Mouse (Mus musculus) forebrain, embryonic 14.5 days (tissue): Measurements from ENCODE around the gene Twnk. TPM values are rescaled to one million over a fixed set of nuclear protein-coding genes. Genes with fewer than 3 reads are reported as not detected.
"Not testable (repeated sequence)": the region's sequence is repeated elsewhere in the genome, so short reads cannot be mapped to it uniquely, and the experiment has no call there.

Experiments
- ATAC-seq: fragments of 200-750 bp; cut with Nextera tagmentation; 2 replicates; pipeline ENCODE4 v1.8.0; 2017; ENCODE audit warnings: mild to moderate bottlenecking, moderate library complexity
- DNase-seq: peaks from one replicate; pipeline ENCODE4 v3.0.0-alpha.2; 2015; ENCODE audit warnings: low spot score
- H3K27ac ChIP-seq: fragments of 300-500 bp; sonication (generic); 2 replicates; pipeline ENCODE4 v1.5.1; 2014; ENCODE audit warnings: low read depth, mild to moderate bottlenecking, control low read depth, low read length, moderate library complexity
- H3K27me3 ChIP-seq: fragments of 300-500 bp; sonication (generic); replicated peaks from 2 replicates; pipeline ENCODE4 v1.6.1; 2014; ENCODE audit warnings: low read length, control low read depth, mixed read lengths; ENCODE audit not compliant: control insufficient read depth, insufficient read depth
- H3K36me3 ChIP-seq: fragments of 300-500 bp; sonication (generic); 2 replicates; pipeline ENCODE4 v1.6.1; 2014; ENCODE audit warnings: low read length, control low read depth; ENCODE audit not compliant: control insufficient read depth, insufficient read depth
- H3K4me1 ChIP-seq: fragments of 300-500 bp; sonication (generic); 2 replicates; pipeline ENCODE4 v1.6.1; 2014; ENCODE audit warnings: antibody characterized with exemption, low read length, control low read depth; ENCODE audit not compliant: control insufficient read depth, insufficient read depth
- H3K4me2 ChIP-seq: fragments of 300-500 bp; sonication (generic); 2 replicates; pipeline ENCODE4 v1.6.1; 2014; ENCODE audit warnings: mild to moderate bottlenecking, control low read depth, low read length
- H3K4me3 ChIP-seq: fragments of 300-500 bp; sonication (generic); 2 replicates; pipeline ENCODE4 v1.5.1; 2014; ENCODE audit warnings: low read depth, low read length, control low read depth
- H3K9ac ChIP-seq: fragments of 300-500 bp; sonication (generic); 2 replicates; pipeline ENCODE4 v1.6.1; 2014; ENCODE audit warnings: mild to moderate bottlenecking, low read length, control low read depth, moderate library complexity
- H3K9me3 ChIP-seq: fragments of 300-500 bp; sonication (generic); replicated peaks from 2 replicates; pipeline ENCODE4 v1.6.1; 2016; ENCODE audit warnings: low read length, control low read depth, mixed read lengths; ENCODE audit not compliant: control insufficient read depth
- WGBS: fragments of 180-500 bp; shearing (Covaris S2); extraction: QIAGEN DNeasy Blood & Tissue Kit; methylation state at CpG from one replicate; pipeline ENCODE4 v1.1.7; 2014; 5-methylcytosine and 5-hydroxymethylcytosine counted together
- polyA plus RNA-seq: library from polyadenylated mRNA; unstranded; fragments of >200 nt; fragmentation: Nextera tagmentation; extraction: Ambion mirVana; gene quantifications from 2 replicates; pipeline ENCODE4 v1.2.1, GENCODE M21; 2014

Gene Twnk
- polyA plus RNA-seq, 1 experiment from 2014 or later, result 10.6 TPM

- WGBS, result 48% methylated on average over 17 of the region's 17 CpGs
- H3K4me1 ChIP-seq, result no peaks in the 10 kb centered on the region
- no peaks in the 10 kb centered on the region for H3K9me3 ChIP-seq
- H3K27me3 ChIP-seq, result no peaks in the 10 kb centered on the region
- H3K4me2 ChIP-seq, result no peak overlapping the region
- no peak overlapping the region for H3K27ac ChIP-seq
- peak; percentile 38 for DNase-seq
- ATAC-seq, result no peak
- no peak overlapping the region for H3K9ac ChIP-seq
- no peak overlapping the region for H3K4me3 ChIP-seq
- H3K36me3 ChIP-seq, result peaks cover 11% of the 10 kb centered on the region; the same call in 1 of the 2 replicates
These were observed 27.3 kb downstream of the Twnk start for GRCm38 (mm10) chr19:45032570-45033332.

GRCm38 (mm10) chr19:45036867-45037266 is 31.4 kb downstream of the Twnk start:
- no peaks in the 10 kb centered on the region for H3K36me3 ChIP-seq
- ATAC-seq (no peak), DNase-seq (no peak)
- H3K4me3 ChIP-seq, result no peak overlapping the region
- no peaks in the 10 kb centered on the region for H3K9me3 ChIP-seq
- no peak overlapping the region for H3K9ac ChIP-seq
- H3K4me2 ChIP-seq, result no peak overlapping the region
- 33% methylated on average over 16 of the region's 16 CpGs for WGBS
- H3K4me1 ChIP-seq, result no peaks in the 10 kb centered on the region
- H3K27me3 ChIP-seq, result no peaks in the 10 kb centered on the region
- no peak overlapping the region for H3K27ac ChIP-seq

GRCm38 (mm10) chr19:45038198-45038597 is 32.7 kb downstream of the Twnk start:
- 90% methylated on average over 7 of the region's 7 CpGs for WGBS
- not testable (repeated sequence) for ATAC-seq

GRCm38 (mm10) chr19:45040214-45040613 is 34.8 kb downstream of the Twnk start:
- WGBS, result 56% methylated on average over 13 of the region's 13 CpGs
- peaks cover 1% of the 10 kb centered on the region; the same call in 1 of the 2 replicates for H3K27me3 ChIP-seq
- H3K27ac ChIP-seq, result no peak overlapping the region
- no peaks in the 10 kb centered on the region for H3K36me3 ChIP-seq
- no peak for ATAC-seq
- H3K9ac ChIP-seq, result no peak overlapping the region
- H3K4me1 ChIP-seq, result no peaks in the 10 kb centered on the region
- no peak for DNase-seq
- H3K4me3 ChIP-seq, result no peak overlapping the region
- no peak overlapping the region for H3K4me2 ChIP-seq
- H3K9me3 ChIP-seq, result no peaks in the 10 kb centered on the region

More at GRCm38 (mm10) chr19:45038198-45038597, 32.7 kb downstream of the Twnk start:
- not testable (repeated sequence) for H3K27ac ChIP-seq, H3K4me2 ChIP-seq, H3K4me3 ChIP-seq, H3K36me3 ChIP-seq, H3K4me1 ChIP-seq, H3K27me3 ChIP-seq, DNase-seq, H3K9me3 ChIP-seq, H3K9ac ChIP-seq

GRCm38 (mm10) chr19:45044389-45044927 is 39.0 kb downstream of the Twnk start:
- peaks cover 24% of the 10 kb centered on the region for H3K4me1 ChIP-seq
- no peak for ATAC-seq
- H3K4me3 ChIP-seq, result no peak overlapping the region
- WGBS, result 65% methylated on average over 11 of the region's 11 CpGs
- H3K27me3 ChIP-seq, result peaks cover 6% of the 10 kb centered on the region; the same call in 1 of the 2 replicates
- no peaks in the 10 kb centered on the region for H3K9me3 ChIP-seq
- no peak overlapping the region for H3K27ac ChIP-seq
- no peak overlapping the region for H3K4me2 ChIP-seq
- 0 out of 2 replicates have a peak, but pooled peaks cover 4% of the 10 kb centered on the region for H3K36me3 ChIP-seq
- no peak for DNase-seq
- no peak overlapping the region for H3K9ac ChIP-seq

- Histone ChIP-seq H3K4me2 (no peak overlapping the region), H3K27ac (no peak overlapping the region), H3K4me1 (peaks cover 28% of the 10 kb centered on the region), H3K9me3 (no peaks in the 10 kb centered on the region), H3K27me3 (peaks cover 6% of the 10 kb centered on the region; the same call in 1 of the 2 replicates), H3K36me3 (peaks cover 10% of the 10 kb centered on the region; the same call in 1 of the 2 replicates), H3K4me3 (no peak overlapping the region), H3K9ac (no peak overlapping the region)
- WGBS, result 56% methylated on average over 15 of the region's 15 CpGs
- ATAC-seq (no peak), DNase-seq (no peak)
These were observed 39.8 kb downstream of the Twnk start for GRCm38 (mm10) chr19:45045236-45045635.

- no peak for DNase-seq
- peaks cover 14% of the 10 kb centered on the region; the same call in 1 of the 2 replicates for H3K36me3 ChIP-seq
- peak within 1 kb of the TSS; percentile 51 for H3K4me3 ChIP-seq
- no peak for ATAC-seq
- H3K27ac ChIP-seq, result 0 out of 2 replicates have a peak within 1 kb of the TSS, but pooled peaks have one; percentile 90
- peak within 1 kb of the TSS; percentile 77 for H3K9ac ChIP-seq
- WGBS, result 74% methylated on average over 5 of the region's 5 CpGs
- peaks cover 6% of the 10 kb centered on the region; the same call in 1 of the 2 replicates for H3K27me3 ChIP-seq
- peak within 1 kb of the TSS; percentile 68 for H3K4me2 ChIP-seq
- peaks cover 28% of the 10 kb centered on the region for H3K4me1 ChIP-seq
- no peaks in the 10 kb centered on the region for H3K9me3 ChIP-seq
These were observed 40.2 kb downstream of the Twnk start, which contains the start of gene Pdzd7 for GRCm38 (mm10) chr19:45045651-45046050. TSS of gene Pdzd7 (minus strand) at chr19:45045717.

- Histone ChIP-seq H3K4me2 (peak overlapping the region; percentile 68), H3K4me3 (peak overlapping the region; percentile 51), H3K9ac (peak overlapping the region; percentile 77), H3K27me3 (peaks cover 6% of the 10 kb centered on the region; the same call in 1 of the 2 replicates), H3K36me3 (peaks cover 23% of the 10 kb centered on the region), H3K4me1 (peaks cover 28% of the 10 kb centered on the region), H3K27ac (peak overlapping the region; percentile 90), H3K9me3 (no peaks in the 10 kb centered on the region)
- ATAC-seq (peak; percentile 57), DNase-seq (peak; percentile 90)
- WGBS, result under 1% methylated on average over 34 of the region's 34 CpGs
These were observed 41.3 kb downstream of the Twnk start for GRCm38 (mm10) chr19:45046523-45047321.
